Mouse (Mus musculus) megakaryocyte, embryonic 14.5 days (primary cell): ENCODE measurements around the gene Gadd45gip1. TPM values are rescaled to one million over a fixed set of nuclear protein-coding genes. Genes with fewer than 3 reads are reported as not detected.

ENCODE experiments used
- H3K27me3 ChIP-seq: replicated peaks from 2 replicates; pipeline ENCODE3; 2012; ENCODE audit warnings: inconsistent platforms
- H3K36me3 ChIP-seq: replicated peaks from 2 replicates; pipeline ENCODE3; 2012; ENCODE audit warnings: low read length, inconsistent platforms, mixed read lengths
- H3K4me1 ChIP-seq: 2 replicates; pipeline ENCODE4 v1.6.1; 2012; ENCODE audit warnings: inconsistent platforms
- H3K4me3 ChIP-seq: replicated peaks from 2 replicates; pipeline ENCODE3; 2012; ENCODE audit warnings: moderate library complexity, mild to moderate bottlenecking, inconsistent platforms
- H3K9me3 ChIP-seq: 2 replicates; pipeline ENCODE4 v1.6.1; 2012; ENCODE audit warnings: inconsistent platforms
- FLI1 ChIP-seq: IDR thresholded peaks from 2 replicates; pipeline ENCODE4 v1.6.1; 2012; ENCODE audit warnings: low read length, inconsistent platforms, mixed read lengths
- GATA1 ChIP-seq: IDR thresholded peaks from 3 replicates; pipeline ENCODE4 v1.6.1; 2012; ENCODE audit warnings: mixed read lengths, low read length, inconsistent platforms, borderline replicate concordance
- polyA plus RNA-seq: library from polyadenylated mRNA; stranded (reverse); fragments of >175 nt; gene quantifications from 2 replicates; pipeline ENCODE4 v1.2.3, GENCODE M21; 2012; ENCODE audit warnings: low replicate concordance; ENCODE audit not compliant: insufficient read depth

Gene Gadd45gip1
- polyA plus RNA-seq, 1 experiment = 49.3 TPM

DNA sequence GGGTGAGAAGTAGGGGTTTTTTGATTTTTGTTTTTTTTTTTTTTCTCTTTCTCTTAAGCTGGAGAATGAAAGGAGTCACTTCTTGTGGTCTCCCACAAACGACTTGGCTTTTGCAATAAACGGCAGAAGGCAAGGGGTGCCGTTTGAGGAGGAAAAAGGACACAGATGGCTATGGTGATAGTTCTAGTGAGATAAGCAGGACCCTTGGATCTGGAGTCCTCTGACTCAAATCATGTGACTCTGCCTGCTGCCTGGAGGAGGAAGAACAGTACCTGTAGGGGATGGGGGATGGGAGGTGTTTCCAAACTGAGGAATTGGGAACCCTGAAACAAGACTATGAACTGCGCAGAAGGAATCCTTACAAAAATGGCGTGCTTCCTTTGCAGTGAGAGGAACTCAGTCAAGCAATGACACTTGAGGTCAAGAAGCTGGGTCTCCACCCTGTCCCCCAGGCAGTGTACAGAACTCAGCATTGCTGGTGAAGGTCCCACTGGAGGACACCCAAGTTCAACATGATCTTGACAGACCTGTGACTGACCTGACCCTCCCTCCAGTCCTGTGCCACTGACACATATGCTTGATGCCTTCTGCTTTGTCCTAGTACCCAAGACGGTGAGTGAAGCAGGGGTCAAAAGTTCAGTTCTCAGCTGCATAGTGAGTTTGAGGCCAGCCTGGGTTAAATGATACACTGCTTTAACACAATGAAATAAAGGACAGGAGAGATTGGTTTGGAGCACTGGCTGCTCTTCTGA is 16.5 kb downstream of the Gadd45gip1 start:
- Histone ChIP-seq H3K4me3 (peak overlapping the region; percentile 99), H3K4me1 (peaks cover 47% of the 10 kb centered on the region)

DNA sequence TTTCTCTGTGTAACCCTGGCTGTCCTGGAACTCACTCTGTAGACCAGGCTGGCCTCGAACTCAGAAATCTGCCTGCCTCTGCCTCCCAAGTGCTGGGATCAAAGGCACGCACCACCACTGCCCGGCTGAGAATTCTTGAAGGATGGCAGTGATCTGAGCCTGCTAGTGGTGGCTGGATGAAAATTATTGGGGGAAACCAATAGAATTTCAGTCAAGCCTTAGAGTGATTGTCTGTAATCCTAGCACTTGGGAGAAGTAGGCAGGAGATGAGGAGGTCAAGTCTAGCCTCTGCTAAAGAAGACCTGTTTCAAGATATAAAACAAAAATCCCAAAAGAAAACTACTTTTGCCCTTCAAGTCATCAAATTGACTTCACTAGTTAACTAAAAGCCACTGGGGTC is 25.1 kb downstream of the Gadd45gip1 start:
- Histone ChIP-seq H3K4me1 (peaks cover 53% of the 10 kb centered on the region), H3K9me3 (no peaks in the 10 kb centered on the region), H3K27me3 (no peaks in the 10 kb centered on the region), H3K4me3 (peak overlapping the region; percentile 96), H3K36me3 (peaks cover 30% of the 10 kb centered on the region)
- TF ChIP-seq FLI1 (no peak), GATA1 (no peak)

More for the DNA sequence above, 16.5 kb downstream of the Gadd45gip1 start:
- H3K9me3 ChIP-seq = no peaks in the 10 kb centered on the region
- H3K36me3 ChIP-seq = peaks cover 36% of the 10 kb centered on the region
- TF ChIP-seq GATA1 = no peak
- no peak for TF ChIP-seq FLI1
- H3K27me3 ChIP-seq = no peaks in the 10 kb centered on the region

DNA sequence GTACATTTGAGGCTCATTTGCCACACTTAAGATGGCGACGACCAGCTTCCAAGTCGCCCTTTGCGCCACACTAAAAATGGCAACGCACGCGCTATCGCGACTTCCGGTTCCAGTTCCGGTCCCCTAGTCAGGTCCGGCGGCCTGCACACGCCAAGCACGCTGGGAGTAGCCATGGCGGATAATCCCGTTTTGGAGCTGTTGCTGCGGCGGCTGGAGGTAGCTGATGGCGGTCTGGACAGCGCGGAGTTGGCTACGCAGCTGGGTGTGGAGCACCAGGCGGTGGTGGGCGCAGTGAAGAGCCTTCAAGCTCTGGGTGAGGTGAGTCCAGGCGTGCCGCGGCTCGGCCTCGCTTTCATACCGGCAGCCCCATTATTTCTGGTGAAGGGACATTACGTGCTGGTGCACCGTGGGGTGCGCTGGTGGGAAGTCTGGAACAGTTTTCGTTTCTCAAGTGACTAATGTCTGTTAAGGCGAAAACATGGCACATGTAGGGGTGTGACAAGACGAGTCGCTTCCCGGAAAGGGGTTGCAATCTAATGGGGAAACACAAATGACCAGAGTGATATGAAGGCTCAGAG is 25.6 kb downstream of the Gadd45gip1 start, which contains the start of gene Farsa:
Gene Farsa, plus strand, starts transcription at position 126 of the 578 bp plus-strand sequence.
- peaks cover 53% of the 10 kb centered on the region for H3K4me1 ChIP-seq
- peaks cover 36% of the 10 kb centered on the region for H3K36me3 ChIP-seq
- H3K4me3 ChIP-seq = peak within 1 kb of the TSS; percentile 96
- H3K9me3 ChIP-seq = no peaks in the 10 kb centered on the region
- no peaks in the 10 kb centered on the region for H3K27me3 ChIP-seq
- TF ChIP-seq GATA1 (peak; percentile 49; the same call in 1 of the 3 replicates), FLI1 (peak; percentile 98)

DNA sequence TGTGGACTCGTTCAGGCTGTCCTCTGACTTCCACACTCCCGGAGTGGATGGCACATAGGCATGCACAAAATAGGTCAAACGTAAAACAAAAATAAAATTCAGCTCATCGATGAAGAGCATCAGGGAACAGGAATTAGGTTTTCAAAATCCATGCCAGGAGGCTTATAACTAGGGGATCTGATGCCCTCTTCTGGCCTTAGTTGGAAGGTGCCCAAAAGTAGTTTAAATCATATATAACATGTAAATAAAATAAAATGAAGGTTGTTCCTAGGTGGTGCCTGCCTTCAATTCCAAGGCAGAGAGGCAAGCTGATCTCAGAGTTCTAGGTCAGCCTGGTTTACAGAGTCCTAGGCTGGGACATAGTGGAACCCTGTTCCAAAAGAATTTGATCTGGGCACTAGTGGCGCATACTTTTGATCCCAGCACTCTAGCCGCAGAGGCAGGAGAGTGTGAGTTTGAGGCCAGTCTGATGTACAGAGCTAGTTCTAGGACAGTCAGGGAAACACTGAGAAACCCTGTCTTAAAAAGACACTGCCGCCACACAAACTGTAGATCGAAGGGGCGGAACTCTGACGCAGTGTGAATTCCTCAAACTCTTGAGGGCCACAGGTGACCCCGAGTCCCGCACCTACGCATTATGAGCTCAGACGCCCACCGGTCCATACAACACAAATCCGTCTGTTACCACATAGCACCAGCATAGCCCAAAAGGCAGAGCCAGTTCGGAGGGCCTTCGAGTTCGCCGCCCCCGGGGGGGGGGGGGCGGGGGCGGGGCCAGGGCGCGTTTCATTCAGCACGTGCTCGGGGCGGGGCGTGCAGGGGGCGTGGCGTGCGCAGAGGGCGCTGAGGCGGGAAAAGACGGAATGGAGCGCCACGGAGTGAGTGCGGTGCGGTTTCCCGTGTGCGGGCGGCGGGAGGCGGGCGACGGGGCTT is 40.3 kb downstream of the Gadd45gip1 start, which contains the start of gene Syce2:
Gene Syce2, plus strand, starts transcription at position 736 of the 933 bp plus-strand sequence.
- no peaks in the 10 kb centered on the region for H3K9me3 ChIP-seq
- H3K4me1 ChIP-seq = peaks cover 19% of the 10 kb centered on the region
- peak within 1 kb of the TSS; percentile 93 for H3K4me3 ChIP-seq
- no peaks in the 10 kb centered on the region for H3K27me3 ChIP-seq
- TF ChIP-seq FLI1 = no peak
- peaks cover 43% of the 10 kb centered on the region for H3K36me3 ChIP-seq

DNA sequence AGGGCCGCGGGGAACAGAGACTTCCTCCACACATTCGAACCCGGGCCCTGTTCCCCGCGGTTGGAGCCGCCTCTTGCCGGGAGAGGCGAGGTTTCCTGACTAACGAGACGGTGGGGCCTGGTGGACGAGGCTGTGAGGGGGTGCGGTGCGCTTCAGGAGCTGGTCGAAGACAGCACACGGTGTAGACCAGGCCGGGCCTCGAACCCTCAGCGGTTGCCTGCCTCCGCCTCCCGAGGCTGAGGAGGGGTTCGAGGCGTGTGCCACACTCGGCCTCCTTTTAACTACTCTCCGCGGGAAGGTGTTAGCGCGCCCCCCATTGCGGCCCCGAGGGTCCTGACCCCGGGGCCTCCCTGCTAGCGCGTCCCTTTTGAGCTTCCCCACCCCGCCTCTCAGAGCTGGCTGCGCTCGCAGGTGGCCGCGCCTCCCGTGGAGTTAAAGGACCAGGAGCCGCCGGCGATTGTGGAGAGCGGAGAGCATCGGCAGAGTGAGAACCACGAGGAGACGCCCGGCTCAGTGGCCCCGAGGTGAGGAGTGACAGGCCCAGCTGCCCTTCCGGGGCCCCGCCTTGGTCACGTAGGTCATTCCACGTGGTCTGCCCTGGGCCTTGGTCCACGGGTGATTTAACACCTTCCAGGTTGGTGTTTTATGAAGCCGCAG is 41.1 kb downstream of the Gadd45gip1 start:
- peak overlapping the region; percentile 93 for H3K4me3 ChIP-seq
- TF ChIP-seq GATA1 (no peak), FLI1 (no peak)
- H3K27me3 ChIP-seq = no peaks in the 10 kb centered on the region
- no peaks in the 10 kb centered on the region for H3K9me3 ChIP-seq
- H3K4me1 ChIP-seq = peaks cover 19% of the 10 kb centered on the region
- H3K36me3 ChIP-seq = peaks cover 37% of the 10 kb centered on the region

DNA sequence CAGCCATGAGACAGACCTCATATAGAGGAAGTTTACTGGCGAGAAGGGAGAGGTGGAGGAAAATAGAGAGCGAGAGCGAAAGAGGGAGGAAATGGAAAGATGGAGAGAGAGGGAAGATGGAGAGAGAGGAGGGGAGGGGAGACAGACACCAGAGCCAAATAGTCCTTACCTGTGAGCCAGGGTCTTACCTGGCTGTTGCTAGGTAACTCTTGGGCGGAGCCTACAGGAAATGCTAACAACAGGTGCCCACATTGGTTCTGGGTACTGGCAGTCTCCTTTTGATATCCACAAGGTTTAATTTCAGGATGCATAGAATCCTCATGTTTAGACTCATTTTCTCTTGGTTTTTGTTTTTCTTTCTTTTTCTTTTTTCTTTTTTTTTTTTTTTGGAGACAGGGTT is 41.7 kb downstream of the Gadd45gip1 start:
- no peaks in the 10 kb centered on the region for H3K9me3 ChIP-seq
- peak overlapping the region; percentile 93 for H3K4me3 ChIP-seq
- H3K36me3 ChIP-seq = peaks cover 35% of the 10 kb centered on the region
- no peaks in the 10 kb centered on the region for H3K27me3 ChIP-seq
- no peak for TF ChIP-seq FLI1
- TF ChIP-seq GATA1 = no peak
- peaks cover 19% of the 10 kb centered on the region for H3K4me1 ChIP-seq

DNA sequence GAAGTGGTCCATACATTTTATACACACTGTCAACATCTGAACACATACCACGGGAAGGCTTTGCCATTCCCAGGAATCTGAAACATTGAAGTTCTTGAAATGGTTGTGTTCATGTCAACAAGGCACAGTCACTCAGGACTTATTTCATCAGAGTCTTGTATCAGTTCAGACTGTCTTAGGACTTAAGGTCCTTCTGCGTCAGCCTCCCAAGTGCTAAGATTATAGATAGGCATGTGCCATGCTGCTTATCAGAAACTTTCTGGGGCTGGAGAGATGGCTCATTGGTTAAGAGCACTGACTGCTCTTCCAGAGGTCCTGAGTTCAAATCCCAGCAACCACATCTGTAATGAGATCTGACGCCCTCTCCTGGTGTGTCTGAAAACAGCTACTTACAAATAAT is 43.0 kb downstream of the Gadd45gip1 start:
- peaks cover 22% of the 10 kb centered on the region for H3K36me3 ChIP-seq
- TF ChIP-seq GATA1 = no peak
- no peak for TF ChIP-seq FLI1
- H3K27me3 ChIP-seq = no peaks in the 10 kb centered on the region
- H3K9me3 ChIP-seq = no peaks in the 10 kb centered on the region
- peaks cover 19% of the 10 kb centered on the region for H3K4me1 ChIP-seq
- no peak overlapping the region for H3K4me3 ChIP-seq

DNA sequence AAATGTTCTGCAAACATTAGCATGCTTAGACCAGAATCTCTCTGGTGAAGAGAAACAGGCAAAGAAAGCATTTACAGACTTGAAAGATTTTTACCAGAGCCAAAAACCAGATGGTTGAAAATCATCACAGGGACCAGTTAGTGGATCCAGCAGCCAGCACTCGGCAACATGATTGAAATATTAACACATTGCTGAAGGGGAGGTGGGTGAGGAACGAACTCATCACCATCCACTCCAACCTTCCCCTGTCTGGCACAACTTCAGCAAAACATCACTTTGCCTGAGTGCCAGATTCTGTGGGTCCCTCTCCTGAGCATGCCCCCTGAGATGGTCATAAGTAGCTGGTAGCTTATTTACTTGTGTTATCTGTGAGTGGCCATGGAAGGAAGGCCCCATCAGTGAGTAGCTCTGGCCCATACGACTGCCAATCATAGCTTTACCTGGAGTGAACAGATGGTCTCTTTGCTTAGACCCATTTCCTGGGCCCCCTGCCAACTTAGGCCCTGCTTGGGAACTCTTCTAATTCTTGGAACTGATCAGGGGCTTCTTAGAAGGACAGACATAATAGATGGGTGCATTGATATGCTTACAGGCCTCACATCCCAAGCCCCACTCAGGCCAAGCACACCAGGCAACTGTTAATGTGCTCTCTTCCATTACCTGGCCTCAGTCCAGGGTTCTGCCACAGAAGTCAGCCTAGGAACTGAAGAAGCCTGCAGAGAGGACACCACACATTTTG is 46.1 kb downstream of the Gadd45gip1 start:
- Histone ChIP-seq H3K36me3 (peaks cover 10% of the 10 kb centered on the region), H3K4me1 (peaks cover 6% of the 10 kb centered on the region), H3K9me3 (no peaks in the 10 kb centered on the region), H3K27me3 (no peaks in the 10 kb centered on the region), H3K4me3 (no peak overlapping the region)
- no peak for TF ChIP-seq FLI1
- TF ChIP-seq GATA1 = no peak

DNA sequence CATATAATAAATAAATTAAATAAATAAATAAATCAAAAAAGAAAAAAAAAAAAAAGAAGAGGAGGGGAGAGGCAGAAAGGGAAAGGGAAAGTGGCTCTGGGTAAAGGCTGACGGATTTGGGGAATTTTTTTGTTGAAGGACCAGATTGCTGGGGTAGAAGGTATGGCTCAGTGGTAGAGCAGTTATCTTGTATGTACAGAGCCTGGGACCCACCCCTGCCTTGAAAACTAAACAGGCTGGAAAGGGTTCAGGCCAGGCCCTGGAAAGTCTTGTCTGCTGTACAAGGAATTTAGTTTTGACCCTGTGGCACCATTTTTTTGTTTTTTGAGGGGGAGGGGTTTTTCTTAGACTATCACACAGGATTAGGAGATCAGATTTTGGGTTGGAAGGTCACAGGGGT is 47.6 kb downstream of the Gadd45gip1 start:
- Histone ChIP-seq H3K9me3 (no peaks in the 10 kb centered on the region), H3K27me3 (no peaks in the 10 kb centered on the region), H3K36me3 (peaks cover 14% of the 10 kb centered on the region), H3K4me3 (no peak overlapping the region), H3K4me1 (no peaks in the 10 kb centered on the region; the same call in 1 of the 2 replicates)
- no peak for TF ChIP-seq FLI1
- no peak for TF ChIP-seq GATA1
